In the genomic region with DNA sequence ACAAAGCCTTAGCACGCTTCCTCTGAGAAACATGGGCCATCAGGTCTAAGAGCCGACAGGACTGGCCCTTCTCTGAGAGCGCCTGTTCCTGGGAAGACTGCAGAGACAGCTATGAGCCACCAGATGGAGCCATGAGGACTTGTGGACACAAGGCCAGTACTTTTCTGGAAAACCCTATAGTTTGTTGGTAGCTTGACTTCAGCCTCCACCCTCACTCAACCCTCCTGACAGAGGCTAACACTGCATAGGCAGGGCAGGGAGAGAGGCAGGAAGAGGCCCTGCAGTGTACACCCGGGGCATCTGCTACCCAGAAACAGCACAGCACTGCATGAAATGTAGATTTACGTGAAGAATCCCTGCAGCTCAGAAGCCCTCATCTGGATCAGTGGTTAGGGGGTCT, we compare ENCODE assay signal across 9 mouse cellular contexts. TPM values are rescaled to one million over a fixed set of nuclear protein-coding genes. Genes with fewer than 3 reads are reported as not detected.
DNase-seq lines count a peak whose midpoint lies in the region; ATAC-seq and TF ChIP-seq lines count a peak whose summit lies in the region.
"Had no signal": no experiment of that assay in that cellular context is flagged by ENCODE, and none has a peak within 500 bp of the region (broad histone marks: within the 10 kb centered on the region; RNA-seq: fewer than 3 reads in every experiment).

No protein-coding gene starts in this region.

- no peak overlapping the region for H3K27ac ChIP-seq in liver, postnatal 0 days (ENCODE audit: low read depth)
- H3K27ac ChIP-seq: heart, embryonic 13.5 days had no signal

- peaks cover 88% of the 10 kb centered on the region for H3K36me3 ChIP-seq in G1E (replicated peaks)
- peaks cover 57% of the 10 kb centered on the region for H3K36me3 ChIP-seq in liver, postnatal 0 days (replicated peaks; ENCODE audit: insufficient read depth, low read length)

- peak; percentile 55; the same call in 1 of the 2 replicates for TF ChIP-seq CTCF in G1E (IDR thresholded peaks at IDR 0.05; ENCODE audit: low read depth, low read length)
- TF ChIP-seq CTCF in liver, postnatal 0 days (IDR thresholded peaks at IDR 0.05; ENCODE audit: low read depth): peak; percentile 77

- H3K4me2 ChIP-seq in liver, postnatal 0 days (ENCODE audit: low read depth, low read length): no peak overlapping the region
- H3K4me2 ChIP-seq: heart, embryonic 13.5 days had no signal

- no peaks in the 10 kb centered on the region for H3K27me3 ChIP-seq in G1E (ENCODE audit: insufficient read depth, low read length)
- no peaks in the 10 kb centered on the region for H3K27me3 ChIP-seq in liver, postnatal 0 days (ENCODE audit: insufficient read depth, low read length)
- H3K27me3 ChIP-seq: heart, embryonic 13.5 days had no signal

- H3K4me3 ChIP-seq in G1E (ENCODE audit: low read depth, low read length): no peak overlapping the region
- no peak overlapping the region for H3K4me3 ChIP-seq in liver, postnatal 0 days (ENCODE audit: low read depth, low read length)
- H3K4me3 ChIP-seq: heart, embryonic 13.5 days had no signal

- peak; percentile 41 to 43 for DNase-seq in B cell, adult 2 months
- DNase-seq in G1E (ENCODE audit: low spot score): peak; percentile 47
- peak; percentile 22 for DNase-seq in cerebellum, adult 11-12 months
- peak; percentile 62 for DNase-seq in kidney, postnatal 10 days
- peak; percentile 40 for DNase-seq in liver, postnatal 0 days
- DNase-seq in retina, postnatal 1 day: peak; percentile 71
- DNase-seq in gastrocnemius, postnatal 36 days: no peak

- no peaks in the 10 kb centered on the region for H3K4me1 ChIP-seq in G1E (ENCODE audit: insufficient read depth, low read depth, low read length)
- H3K4me1 ChIP-seq in liver, postnatal 0 days (ENCODE audit: insufficient read depth): no peaks in the 10 kb centered on the region; the same call in 1 of the 2 replicates

- peak; percentile 54 for ATAC-seq in G1E (ENCODE audit: extremely low read depth, insufficient number of reproducible peaks, low FRiP score, poor library complexity, severe bottlenecking)
- peak; percentile 77 for ATAC-seq in frontal cortex, adult (ENCODE audit: low TSS enrichment)
- peak; percentile 40; the same call in 1 of the 2 replicates for ATAC-seq in liver, postnatal 0 days

- no peaks in the 10 kb centered on the region for H3K9me3 ChIP-seq in G1E (replicated peaks)
- H3K9me3 ChIP-seq in liver, postnatal 0 days (ENCODE audit: low read length): no peaks in the 10 kb centered on the region
- H3K9me3 ChIP-seq: heart, embryonic 13.5 days had no signal

- no peak for TF ChIP-seq EP300 in liver, postnatal 0 days (IDR thresholded peaks at IDR 0.05; ENCODE audit: low read depth)

- WGBS in liver, postnatal 0 days (ENCODE audit: insufficient replicate concordance): 47% methylated on average over 5 of the region's 5 CpGs

- intact Hi-C loops in gastrocnemius, postnatal 36 days (cut with DNase I): no loop called here

- H3K9ac ChIP-seq in liver, postnatal 0 days (replicated peaks): no peak overlapping the region
- H3K9ac ChIP-seq: heart, embryonic 13.5 days had no signal

RNA-seq across cellular contexts. Expression of a gene that starts 42.1 kb away (rescaled TPM):
- 173 and 224 TPM in 2 replicates for total RNA-seq in G1E (2014; fragmentation: Nextera tagmentation)
- 69.5 and 71.0 TPM in 2 replicates for total RNA-seq in G1E (2017)
- polyA plus RNA-seq in G1E (2012): 132 and 146 TPM in 2 replicates
- 54.7 and 55.1 TPM in 2 replicates for polyA plus RNA-seq in liver, postnatal 0 days (2015; fragmentation: Nextera tagmentation; extraction: Ambion mirVana)
- 10 to 100 TPM; 50.8 to 59.9 TPM for total RNA-seq in gastrocnemius, postnatal 36 days (2021)

Comparison
In these comparisons a context has a peak if more than half of its experiments do, and no peak if none do; other contexts are left out.
1. DNase-seq: peak in B cell, adult 2 months (2 of 2), G1E (single experiment), cerebellum, adult 11-12 months (single experiment), kidney, postnatal 10 days (single experiment), liver, postnatal 0 days (single experiment) and retina, postnatal 1 day (single experiment); none in gastrocnemius, postnatal 36 days (0 of 2).
2. Peak in every context shown above with its lines, with median percentiles within 50 percentile points of each other: ATAC-seq.